Mouse (Mus musculus) layer of hippocampus, adult 9-11 months (tissue): ENCODE measurements around the gene Neurl3.
A peak's percentile ranks its signal among the peaks of the same experiment; 100 is the strongest.

Experiments
- DNase-seq: peaks from one replicate; pipeline ENCODE4 v3.0.0; 2022

The Neurl3 gene

DNA sequence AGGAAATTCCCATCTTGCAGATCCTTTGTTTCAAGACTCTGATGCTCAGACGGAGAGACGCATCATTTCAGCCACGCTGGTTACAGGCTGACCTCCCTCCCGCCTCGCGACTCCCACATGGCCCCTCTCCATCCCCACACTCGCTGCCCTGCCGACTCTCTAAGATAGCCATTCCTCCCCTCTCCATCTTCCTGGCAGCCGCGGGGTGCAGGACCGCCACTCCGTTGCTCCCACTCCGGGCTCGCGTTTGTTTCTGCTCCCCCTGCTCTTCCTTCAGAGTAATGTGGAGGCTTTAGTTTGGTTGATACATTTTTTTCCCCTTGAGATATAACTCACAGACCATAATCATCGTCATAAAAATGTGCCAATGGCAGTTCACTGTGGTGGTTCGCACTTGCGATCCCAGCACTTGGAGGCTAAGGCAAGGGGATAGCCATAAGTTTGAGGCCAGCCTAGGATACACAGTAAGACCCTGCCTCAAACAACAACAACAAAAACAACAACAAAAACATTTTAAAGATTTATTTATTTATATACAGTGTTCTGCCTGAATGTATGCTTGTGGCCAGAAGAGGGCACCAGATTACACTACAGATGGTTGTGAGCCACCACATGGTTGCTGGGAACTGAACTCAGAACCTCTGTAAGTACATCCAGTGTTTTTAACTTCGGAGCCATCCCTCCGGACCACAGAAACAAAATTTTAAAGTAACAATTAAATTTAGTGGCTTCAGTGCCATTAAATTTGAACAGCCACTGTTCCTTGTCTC lies 18.4 kb downstream of the Neurl3 start:
- DNase-seq: no peak

DNA sequence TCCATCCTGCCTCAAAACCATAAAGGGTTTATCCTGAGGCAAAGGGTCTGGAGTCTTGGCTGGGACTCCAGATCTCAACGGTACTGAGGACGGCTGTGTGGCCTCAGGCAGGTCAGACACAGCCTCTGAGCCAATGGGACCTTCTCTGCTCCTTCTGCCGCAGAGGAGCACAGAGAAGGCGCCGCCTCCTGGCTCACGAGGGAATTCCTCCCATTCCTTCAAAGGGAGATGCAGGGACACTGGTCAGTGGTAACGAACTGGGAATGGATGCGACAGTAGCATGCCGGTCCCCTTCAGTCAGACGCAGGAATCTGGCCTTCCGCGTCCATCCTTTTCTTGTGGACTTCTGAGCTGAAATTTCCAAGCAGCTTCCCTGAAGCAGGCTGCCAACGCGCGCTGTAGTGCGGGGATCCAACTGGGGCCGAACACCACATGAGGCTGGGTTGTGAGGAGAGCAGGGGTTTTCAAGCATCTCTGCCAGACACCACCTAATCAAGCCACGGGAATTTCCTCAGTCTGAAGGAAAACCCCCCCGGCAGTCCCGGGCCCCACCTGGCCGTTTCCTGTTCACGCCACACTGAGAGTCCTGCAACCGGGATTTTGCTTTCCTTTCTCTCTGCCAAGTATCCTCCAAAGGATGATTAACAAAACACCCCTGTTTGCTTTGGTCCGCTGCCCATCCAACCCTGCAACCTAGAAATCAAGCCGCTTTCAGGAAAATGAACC lies 19.7 kb downstream of the Neurl3 start:
- DNase-seq: no peak

DNA sequence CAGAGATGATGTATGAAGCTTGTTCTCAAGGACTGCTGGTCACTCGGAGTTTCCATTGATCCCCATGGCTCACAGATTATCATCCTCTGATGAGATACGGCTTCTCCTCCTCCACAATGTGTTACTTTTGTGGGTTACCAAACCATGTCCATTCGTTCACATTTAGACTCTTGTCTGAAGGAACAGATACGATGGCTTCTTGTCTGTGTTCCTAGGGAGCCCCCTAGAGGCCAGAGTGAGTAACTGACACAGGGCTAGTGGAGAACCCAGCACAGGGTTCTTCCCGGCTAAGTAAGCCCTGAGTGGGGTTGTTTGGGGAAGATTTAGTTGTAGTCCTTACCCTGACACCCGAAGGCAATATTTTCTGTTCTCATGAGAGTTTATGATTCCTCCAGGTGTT lies 21.7 kb downstream of the Neurl3 start:
- peak; percentile 64 for DNase-seq

DNA sequence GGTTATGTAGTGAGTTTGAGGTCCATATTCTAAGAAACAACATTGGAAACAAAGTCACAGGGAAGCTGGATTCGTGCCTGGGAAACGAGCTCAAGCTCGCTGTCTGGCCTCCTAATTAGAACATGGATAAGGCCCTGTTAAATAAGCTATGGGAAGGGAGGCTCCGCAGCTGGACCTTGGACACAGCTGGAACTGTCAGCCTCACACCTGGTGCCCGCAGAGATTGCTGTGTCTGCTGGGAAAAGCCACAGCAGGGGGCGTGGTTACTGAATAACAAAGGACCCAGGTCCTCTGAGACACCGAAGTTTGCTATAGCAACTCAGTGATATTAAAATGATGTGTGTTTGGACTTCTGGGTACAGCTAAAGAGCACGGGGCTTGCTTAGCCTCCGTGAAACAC lies 23.1 kb downstream of the Neurl3 start:
- DNase-seq: no peak

DNA sequence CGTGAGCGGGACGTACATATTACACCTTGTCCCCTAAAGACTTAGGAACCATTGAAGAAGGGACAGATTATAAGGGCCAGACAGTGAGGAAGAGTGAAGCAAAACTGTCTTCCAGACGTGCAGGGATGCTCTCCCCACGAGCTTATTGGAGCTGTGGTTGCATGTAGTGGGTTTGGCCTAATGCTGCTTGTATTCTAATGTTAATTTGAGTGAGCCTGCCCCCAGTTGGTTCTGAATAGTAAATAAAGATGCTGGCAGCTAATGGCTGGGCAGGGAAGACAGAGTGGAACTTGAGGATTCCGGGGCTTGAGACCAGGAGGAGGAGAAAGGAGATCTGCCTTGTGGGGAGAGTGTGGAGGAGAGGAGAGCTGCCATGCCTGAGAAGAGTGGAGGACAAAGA lies 27.8 kb downstream of the Neurl3 start:
- no peak for DNase-seq

DNA sequence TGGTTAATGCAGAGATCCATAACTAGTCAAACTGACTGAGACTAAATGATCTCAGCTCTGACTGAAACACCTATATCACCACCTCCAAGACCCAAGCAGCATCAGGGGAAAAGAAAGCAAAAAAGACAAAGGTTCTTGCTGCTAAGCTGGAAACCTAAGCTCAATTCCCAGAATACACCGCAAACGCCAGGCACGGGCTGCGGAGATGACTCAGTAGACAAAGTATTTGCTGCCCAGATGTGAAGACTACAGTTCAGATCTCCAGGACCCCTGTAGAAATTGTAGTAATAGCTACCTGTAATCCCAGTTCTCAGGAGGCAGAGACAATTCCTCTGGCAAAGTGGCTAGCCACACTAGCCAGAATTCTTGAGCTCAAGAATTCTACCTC lies 29.7 kb downstream of the Neurl3 start:
- no peak for DNase-seq

DNA sequence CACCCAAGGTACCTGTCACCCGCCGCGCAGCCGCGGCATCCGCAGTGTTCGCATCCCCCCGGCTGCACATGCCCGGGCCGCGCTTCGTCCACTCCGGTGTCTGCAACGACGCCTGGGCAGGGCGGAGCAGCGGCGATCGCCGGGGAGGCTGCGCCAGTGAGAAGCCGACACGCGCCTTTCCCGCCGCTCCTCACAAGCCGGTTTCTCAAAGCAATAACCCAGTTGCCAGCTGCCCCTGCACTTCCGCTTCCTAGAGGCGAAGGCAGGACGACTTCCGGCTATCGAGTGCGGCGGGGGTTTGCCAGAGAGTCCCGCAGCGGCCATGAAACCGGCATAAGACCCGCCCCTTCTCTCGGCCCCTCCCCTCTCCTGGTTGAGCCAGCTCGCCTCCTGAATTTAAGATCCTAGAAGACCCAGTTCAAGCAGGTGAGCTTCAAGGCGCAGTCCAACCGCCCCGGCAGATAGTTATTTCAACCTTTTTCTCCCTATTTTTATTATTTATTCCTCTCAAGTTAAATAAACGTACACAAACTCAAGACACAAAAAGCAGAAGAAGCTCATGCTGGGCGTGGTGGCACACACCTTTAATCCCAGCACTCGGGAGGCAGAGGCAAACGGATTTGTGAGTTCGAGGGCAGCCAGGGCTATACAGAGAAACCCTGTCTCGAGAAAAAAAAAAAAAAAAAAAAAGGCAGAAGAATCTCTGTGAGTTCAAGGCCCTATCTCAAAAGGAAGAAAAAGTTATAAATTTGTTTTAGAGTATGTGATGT lies 30.2 kb downstream of the Neurl3 start, which contains the start of gene Uggt1:
Uggt1 (minus strand) TSS at position 663 of the 770 bp plus-strand sequence.
- peak; percentile 95 for DNase-seq

DNA sequence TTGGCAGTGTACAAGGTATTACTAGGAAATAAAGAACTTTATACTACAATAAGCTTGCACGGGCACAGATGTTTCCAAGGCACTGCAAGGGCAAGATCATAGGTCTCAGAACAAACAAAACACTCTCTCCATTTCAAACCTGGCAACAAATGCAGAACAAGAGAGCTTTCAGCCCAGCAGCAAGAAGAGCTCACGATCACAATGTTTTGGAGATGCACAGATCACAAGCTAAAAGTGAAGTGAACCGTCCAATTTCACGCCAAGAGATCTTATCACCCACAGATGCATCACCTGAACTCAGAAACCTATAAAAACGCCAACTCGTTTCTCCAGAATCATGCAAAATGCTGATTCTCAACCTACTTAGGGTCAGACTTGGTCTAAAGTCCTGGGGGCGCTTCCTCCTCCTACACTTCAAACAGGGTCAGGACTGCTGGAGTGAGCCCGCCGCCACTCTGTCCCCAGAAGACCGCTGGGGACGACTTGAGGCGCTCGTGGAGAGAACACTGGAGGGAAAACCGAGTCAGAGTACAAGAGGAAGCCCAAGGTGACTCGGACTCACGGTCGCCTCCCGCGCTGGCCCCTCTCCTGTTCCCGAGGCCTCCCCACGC lies 30.9 kb downstream of the Neurl3 start:
- DNase-seq: no peak

DNA sequence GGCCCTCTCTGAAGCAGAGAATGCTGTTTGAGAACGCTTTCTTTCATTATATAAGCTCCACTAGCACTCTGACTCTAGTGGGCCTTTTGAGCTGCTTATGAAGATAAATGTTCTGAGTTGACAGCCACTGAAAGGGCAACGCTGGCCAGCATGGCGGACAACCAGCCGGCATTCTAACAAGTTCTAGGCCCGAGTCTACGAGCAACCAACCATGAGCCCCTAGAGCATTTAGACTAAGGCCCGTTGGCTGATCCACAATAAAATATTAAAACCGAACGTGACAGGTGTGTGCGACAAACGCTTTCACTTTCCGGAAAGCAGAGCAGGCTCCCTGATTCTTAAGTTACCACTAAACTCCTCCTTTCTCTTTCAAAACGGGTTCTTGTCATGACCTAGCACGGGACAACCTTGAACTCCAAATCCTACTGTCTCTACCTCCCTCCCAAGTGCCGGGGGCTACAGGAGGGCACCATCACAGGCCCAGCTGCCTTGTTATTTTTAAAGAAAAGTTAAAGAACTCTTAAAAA lies 32.5 kb downstream of the Neurl3 start:
- DNase-seq: no peak

DNA sequence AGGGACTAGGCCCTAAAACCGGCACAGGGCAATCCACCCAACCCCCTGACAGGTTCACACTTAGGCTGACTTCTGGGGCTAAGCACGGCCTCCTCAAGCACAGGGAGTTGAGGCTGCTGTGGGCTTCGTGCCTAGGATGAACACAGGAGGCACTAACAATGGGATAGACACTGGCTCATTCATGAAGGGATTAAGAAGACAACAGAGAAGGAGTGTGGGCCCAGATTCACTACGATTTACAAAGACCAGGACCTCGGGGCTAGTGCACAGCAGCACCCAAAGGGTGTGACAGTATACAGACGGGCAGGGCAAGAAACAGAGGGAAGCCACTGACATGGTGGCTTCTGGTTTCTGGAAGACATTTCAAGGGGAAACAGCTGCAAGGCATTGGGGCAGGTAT lies 34.3 kb downstream of the Neurl3 start:
- no peak for DNase-seq

DNA sequence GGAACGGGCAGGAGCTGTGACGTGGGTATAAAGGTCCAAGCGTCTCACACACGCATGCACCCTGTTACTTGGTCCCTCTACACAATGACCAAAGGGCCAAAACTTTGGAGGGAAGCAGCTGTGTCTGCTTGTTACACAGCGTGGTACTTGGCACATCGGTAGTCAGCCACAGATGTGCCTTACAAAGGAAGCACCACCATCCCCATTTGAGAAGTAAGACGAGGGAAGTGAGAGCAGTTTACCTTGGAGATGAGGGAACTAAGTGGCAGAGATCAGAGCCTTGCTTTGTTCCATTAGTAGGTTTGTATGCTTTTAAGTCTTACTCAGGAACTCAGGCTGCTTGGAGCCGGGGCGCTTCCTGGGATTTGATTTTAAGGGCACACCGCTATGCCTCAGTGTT lies 35.1 kb downstream of the Neurl3 start:
- DNase-seq: no peak

DNA sequence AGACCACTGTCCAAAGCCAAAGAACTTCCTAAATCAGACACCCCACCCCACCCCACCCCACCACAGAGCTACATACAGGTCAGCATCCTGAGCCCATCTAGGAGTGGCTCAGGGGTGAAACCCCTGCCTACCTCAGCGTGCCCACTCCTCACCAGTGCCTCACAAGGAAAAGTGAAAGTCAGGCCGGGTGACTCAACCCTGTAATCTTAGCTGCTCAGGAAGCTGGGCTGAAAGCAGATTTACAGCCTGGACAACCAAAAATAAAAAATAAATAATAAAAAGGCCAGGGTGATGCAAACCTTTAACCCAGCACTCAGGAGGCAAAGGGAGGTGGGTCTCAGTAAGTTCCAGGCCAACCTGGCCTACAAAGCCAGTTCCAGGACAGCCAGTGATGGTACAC lies 38.6 kb downstream of the Neurl3 start:
- no peak for DNase-seq

DNA sequence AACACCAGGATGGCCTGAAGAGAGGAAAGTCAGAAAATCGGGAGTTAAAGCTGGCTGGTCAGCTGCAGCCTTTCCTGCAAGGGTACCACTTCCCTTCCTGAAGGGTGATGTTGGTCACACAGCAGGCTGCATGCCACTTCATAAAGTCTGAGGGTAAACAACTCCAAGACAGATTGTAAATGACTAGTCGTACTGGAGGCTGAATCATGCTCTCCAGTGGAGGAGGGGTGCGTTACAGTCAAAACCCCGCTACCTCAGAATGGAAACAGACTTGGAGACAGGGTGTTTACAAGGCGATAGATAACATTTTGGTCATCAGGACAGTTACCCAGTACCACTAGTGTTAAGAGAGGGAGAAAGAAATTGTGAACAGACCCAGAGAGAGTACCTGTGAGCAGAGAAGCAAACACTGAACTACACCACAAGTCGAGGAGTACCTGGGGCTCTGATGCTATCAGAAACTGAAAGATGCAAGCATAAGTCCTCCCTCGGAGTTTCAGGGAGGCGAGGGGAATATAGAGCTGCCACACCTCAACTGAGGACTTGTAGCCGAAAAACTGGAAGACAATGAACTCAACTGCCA lies 39.3 kb downstream of the Neurl3 start:
- DNase-seq: no peak

DNA sequence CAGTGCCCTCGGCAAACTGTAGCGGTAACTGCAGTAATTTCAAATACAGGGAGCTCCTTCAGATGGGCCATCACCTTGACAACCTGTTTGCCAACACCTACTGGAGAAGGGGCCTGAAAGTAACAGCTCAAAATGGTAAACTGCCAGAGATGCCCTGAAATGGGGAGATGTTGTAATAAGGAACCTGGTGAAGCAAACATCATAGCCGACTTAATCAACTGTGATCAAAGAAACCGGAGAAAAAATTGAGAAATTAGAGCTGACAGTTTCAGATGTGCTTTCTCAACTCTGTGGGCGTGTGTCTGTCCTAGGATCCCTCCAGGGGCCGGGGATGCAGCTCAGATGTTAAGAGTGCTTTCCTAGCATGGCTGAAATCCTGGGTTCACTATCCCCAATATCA lies 41.3 kb downstream of the Neurl3 start:
- no peak for DNase-seq

DNA sequence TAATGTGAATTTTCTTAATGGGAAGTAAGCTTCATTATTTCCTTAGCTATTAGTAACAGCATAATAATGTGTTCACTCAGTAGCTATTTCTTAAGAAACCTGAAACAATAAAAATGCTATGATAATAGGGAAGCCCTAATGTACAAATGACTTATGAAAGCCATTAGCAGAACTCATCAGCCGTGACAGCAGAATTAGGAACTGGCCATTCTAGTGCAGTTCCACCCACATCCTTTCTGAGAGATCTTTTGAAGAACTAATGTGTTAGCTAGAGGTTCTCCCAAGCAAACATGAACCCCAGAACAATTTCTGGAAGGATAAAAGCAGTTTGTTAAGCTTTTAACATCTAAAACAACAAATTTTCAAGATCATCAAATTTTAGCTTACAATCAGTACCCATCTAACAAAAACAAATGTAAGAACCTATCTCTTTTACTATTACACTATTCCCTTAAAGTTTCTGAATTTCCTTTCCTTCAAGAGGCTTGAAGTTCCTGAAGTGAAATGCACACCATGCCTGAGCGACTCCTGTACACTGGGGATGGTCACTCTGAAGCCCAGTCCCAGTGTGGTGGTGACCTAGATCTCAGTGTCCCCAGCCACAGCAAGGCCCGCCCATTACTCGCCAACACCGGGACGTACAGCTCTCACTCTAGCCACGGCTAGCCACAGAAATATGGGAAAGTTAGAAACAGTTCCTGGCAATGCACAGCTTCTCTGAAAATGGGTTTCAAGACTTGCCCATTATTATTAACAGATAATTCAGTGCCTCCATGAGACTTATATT lies 43.4 kb downstream of the Neurl3 start:
- no peak for DNase-seq

DNA sequence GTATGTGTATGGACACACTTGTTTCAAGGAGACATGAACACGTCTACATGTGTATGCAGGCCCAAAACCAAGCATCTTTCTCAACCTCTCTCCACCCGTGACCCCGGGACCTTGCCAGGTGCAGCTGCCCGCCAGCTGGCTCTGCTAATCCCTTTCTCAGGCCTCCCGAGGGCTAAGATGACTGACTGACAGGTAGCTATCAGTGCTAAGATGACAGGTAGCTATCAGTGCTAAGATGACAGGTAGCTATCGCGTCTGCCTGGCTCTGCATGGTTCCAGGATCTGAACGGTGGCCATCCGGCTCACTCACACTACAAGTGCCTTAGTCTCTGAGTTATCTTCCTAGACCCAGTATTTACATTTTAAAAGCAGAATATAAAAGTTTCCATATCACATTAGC lies 46.0 kb downstream of the Neurl3 start:
- no peak for DNase-seq

DNA sequence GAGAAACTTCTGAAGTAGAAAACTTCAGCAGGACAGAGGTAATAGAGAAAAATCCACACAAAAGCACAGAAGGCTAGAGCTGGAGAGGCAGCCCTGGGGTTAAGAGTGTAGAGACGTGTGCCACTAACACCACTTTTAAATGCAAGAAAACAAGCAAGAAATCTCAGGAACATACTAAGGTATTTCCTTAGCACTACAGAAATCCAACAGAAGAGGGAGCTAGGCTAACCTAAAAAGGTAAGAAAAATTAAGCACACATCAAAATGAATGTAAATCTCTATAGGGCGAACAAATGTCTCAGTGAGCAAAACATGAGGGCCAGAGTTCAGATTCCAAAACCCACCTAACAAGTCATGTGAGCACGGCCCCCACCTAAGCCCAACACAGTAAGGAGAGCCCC lies 49.8 kb downstream of the Neurl3 start:
- no peak for DNase-seq
